Mouse (Mus musculus): ENCODE measurements around the gene Nalcn.

Nalcn gene

GRCm38 (mm10) chr14:123495544-123495943 is 131.4 kb downstream of the Nalcn start:
- no peak for DNase-seq

GRCm38 (mm10) chr14:123488575-123489207 is 138.3 kb downstream of the Nalcn start:
- DNase-seq = no peak

GRCm38 (mm10) chr14:123462026-123462425 is 164.9 kb downstream of the Nalcn start:
- no peak for DNase-seq

- DNase-seq = no peak
These were observed 180.9 kb downstream of the Nalcn start for GRCm38 (mm10) chr14:123446031-123446430.

- no peak for DNase-seq
These were observed 191.4 kb downstream of the Nalcn start for GRCm38 (mm10) chr14:123435542-123435941.

GRCm38 (mm10) chr14:123376167-123376855 is 250.6 kb downstream of the Nalcn start:
- DNase-seq = no peak

GRCm38 (mm10) chr14:123371522-123371921 is 255.4 kb downstream of the Nalcn start:
- peak; percentile 59 for DNase-seq

- DNase-seq = no peak
These were observed 267.3 kb downstream of the Nalcn start for GRCm38 (mm10) chr14:123359691-123360090.

GRCm38 (mm10) chr14:123352973-123353372 is 274.0 kb downstream of the Nalcn start:
- peak; percentile 64 for DNase-seq

- no peak for DNase-seq
These were observed 295.1 kb downstream of the Nalcn start for GRCm38 (mm10) chr14:123331841-123332240.

GRCm38 (mm10) chr14:123314369-123314768 is 312.6 kb downstream of the Nalcn start:
- DNase-seq = peak; percentile 66

- DNase-seq = no peak
These were observed 314.6 kb downstream of the Nalcn start for GRCm38 (mm10) chr14:123312371-123312770.

- DNase-seq = peak; percentile 50
These were observed 330.9 kb downstream of the Nalcn start for GRCm38 (mm10) chr14:123296068-123296467.

GRCm38 (mm10) chr14:123291118-123292007 is 335.6 kb downstream of the Nalcn start:
- DNase-seq = no peak

- no peak for DNase-seq
These were observed 344.8 kb downstream of the Nalcn start for GRCm38 (mm10) chr14:123282165-123282564.

GRCm38 (mm10) chr14:123272121-123272520 is 354.8 kb downstream of the Nalcn start:
- peak; percentile 41 for DNase-seq

GRCm38 (mm10) chr14:123240738-123241137 is 386.2 kb downstream of the Nalcn start:
- no peak for DNase-seq

GRCm38 (mm10) chr14:123239945-123240344 is 387.0 kb downstream of the Nalcn start:
- peak; percentile 78 for DNase-seq

- no peak for DNase-seq
These were observed 389.9 kb downstream of the Nalcn start for GRCm38 (mm10) chr14:123237002-123237401.

- no peak for DNase-seq
These were observed 394.2 kb downstream of the Nalcn start for GRCm38 (mm10) chr14:123232630-123233206.
